ENCODE assay signal across 16 mouse cellular contexts in genomic region chr2:60288606-60289005, GRCm38 (mm10). TPM values are rescaled to one million over a fixed set of nuclear protein-coding genes. Genes with fewer than 3 reads are reported as not detected.
DNase-seq lines count a peak whose midpoint lies in the region; ATAC-seq and TF ChIP-seq lines count a peak whose summit lies in the region.
"Had no signal": no experiment of that assay in that cellular context is flagged by ENCODE, and none has a peak within 500 bp of the region (broad histone marks: within the 10 kb centered on the region; RNA-seq: fewer than 3 reads in every experiment).

No protein-coding gene starts in this region.

- no peak overlapping the region for H3K4me3 ChIP-seq in bone marrow, adult 2 months (replicated peaks; ENCODE audit: control insufficient read depth, low read depth, low read length)
- H3K4me3 ChIP-seq: embryonic facial prominence, embryonic 13.5 days had no signal

- no peak for TF ChIP-seq POLR2A in bone marrow, adult 2 months (IDR thresholded peaks at IDR 0.05; ENCODE audit: borderline replicate concordance, control insufficient read depth, low read depth, low read length)

- TF ChIP-seq CTCF in bone marrow, adult 2 months (IDR thresholded peaks at IDR 0.05; ENCODE audit: control insufficient read depth, insufficient read depth, low read length) = no peak

- WGBS in bone marrow, adult 2 months = 17% methylated on average over 4 of the region's 4 CpGs

- peak overlapping the region; percentile 34; the same call in 1 of the 2 replicates for H3K27ac ChIP-seq in bone marrow, adult 2 months (ENCODE audit: control insufficient read depth, insufficient read depth, low read depth, low read length, poor library complexity)
- H3K27ac ChIP-seq: embryonic facial prominence, embryonic 13.5 days had no signal

- peak; percentile 73 for ATAC-seq in megakaryocyte progenitor cell, adult 5-6 weeks (replicated peaks; ENCODE audit: poor library complexity)
- no peak for ATAC-seq in frontal cortex, adult (ENCODE audit: low TSS enrichment)
- ATAC-seq: inflammation-experienced regulatory T-cells, adult 6 months had no signal

- peak; percentile 9 for DNase-seq in layer of hippocampus, adult 9-11 months
- DNase-seq in layer of hippocampus, postnatal 14 days (ENCODE audit: low spot score in 2 of 2) = no peak
- DNase-seq in 416B (ENCODE audit: low read depth) = peak; percentile 71
- no peak for DNase-seq in right cerebral cortex, postnatal 36 days (ENCODE audit: low spot score in 2 of 2)
- no peak for DNase-seq in urinary bladder, adult 2 months (ENCODE audit: low spot score)
- DNase-seq: adrenal gland, postnatal 25 days; gastrocnemius, postnatal 14 days; heart, postnatal 36 days; midbrain, embryonic 14.5 days; right cerebral cortex, postnatal 25 days; thymus, postnatal 25 days had no signal

- H3K4me1 ChIP-seq in bone marrow, adult 2 months (ENCODE audit: control insufficient read depth, insufficient read depth, low read length) = peaks cover 1% of the 10 kb centered on the region

RNA-seq across cellular contexts. Expression of gene Cd302, which starts 4.3 kb away (rescaled TPM):
- total RNA-seq in layer of hippocampus, postnatal 14 days (2021) = 10 to 100 TPM in 1 of 2 experiments, 1 to 10 TPM in 1; 9.3 to 11.7 TPM
- 3.6 and 8.1 TPM in 2 replicates for polyA plus RNA-seq in bone marrow, adult 2 months (2011; ENCODE audit: insufficient read depth, insufficient read length, low replicate concordance, missing spikeins)
- total RNA-seq in megakaryocyte progenitor cell, adult 5-6 weeks (2015) = 3.9 and 4.2 TPM in 2 replicates
- 0.29 and 3.0 TPM in 2 replicates for total RNA-seq in megakaryocyte progenitor cell, adult 5-6 weeks (2017)
- polyA plus RNA-seq in urinary bladder, adult 2 months (2012; rRNA removed) = 69.2 and 71.6 TPM in 2 replicates

Comparison
In these comparisons a context has a peak if more than half of its experiments do, and no peak if none do; other contexts are left out.
1. DNase-seq: peak in layer of hippocampus, adult 9-11 months (single experiment) and 416B (single experiment); none in layer of hippocampus, postnatal 14 days (0 of 2), right cerebral cortex, postnatal 36 days (0 of 2) and urinary bladder, adult 2 months (single experiment).